Mouse (Mus musculus): ENCODE measurements around the gene Tent4a. TPM values are rescaled to one million over a fixed set of nuclear protein-coding genes. Genes with fewer than 3 reads are reported as not detected.

Gene Tent4a
- polyA plus RNA-seq, 1 experiment, result 6.2 TPM

DNA sequence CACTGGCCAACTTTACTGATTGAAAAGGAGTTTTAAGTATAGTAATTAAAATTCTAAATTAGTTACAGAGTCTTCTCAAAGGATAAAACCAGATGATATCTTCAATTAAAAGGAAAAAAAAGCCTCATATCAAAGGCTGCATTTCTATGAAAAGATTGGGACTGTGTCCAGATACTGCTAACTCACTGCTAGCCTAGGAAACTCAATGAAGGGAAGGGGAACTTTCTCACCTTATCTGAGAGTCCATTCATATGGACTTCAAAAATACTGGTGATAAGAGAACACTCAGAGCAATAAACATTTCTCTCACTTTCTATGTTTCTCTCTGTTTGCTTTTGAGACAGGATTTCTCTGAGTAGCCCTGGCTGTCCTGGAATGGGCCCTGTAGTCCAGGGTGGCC is 30.2 kb upstream of the Tent4a start:
- Histone ChIP-seq H3K27ac (ENCODE audit: control insufficient read depth, insufficient read depth, low read depth, low read length) (no peak overlapping the region), H3K27me3 (ENCODE audit: control insufficient read depth, insufficient read depth, low read length) (no peaks in the 10 kb centered on the region), H3K4me1 (ENCODE audit: control insufficient read depth, insufficient read depth, low read length) (no peaks in the 10 kb centered on the region), H3K4me3 (ENCODE audit: control insufficient read depth, low read depth, low read length) (no peak overlapping the region), H3K36me3 (ENCODE audit: control insufficient read depth, insufficient read depth, low read length) (no peaks in the 10 kb centered on the region)
- TF ChIP-seq POLR2A (IDR thresholded peaks at IDR 0.05; ENCODE audit: control insufficient read depth, low read depth, low read length) (no peak), CTCF (IDR thresholded peaks at IDR 0.05; ENCODE audit: control insufficient read depth, insufficient read depth, insufficient replicate concordance, low read depth, low read length) (no peak)

DNA sequence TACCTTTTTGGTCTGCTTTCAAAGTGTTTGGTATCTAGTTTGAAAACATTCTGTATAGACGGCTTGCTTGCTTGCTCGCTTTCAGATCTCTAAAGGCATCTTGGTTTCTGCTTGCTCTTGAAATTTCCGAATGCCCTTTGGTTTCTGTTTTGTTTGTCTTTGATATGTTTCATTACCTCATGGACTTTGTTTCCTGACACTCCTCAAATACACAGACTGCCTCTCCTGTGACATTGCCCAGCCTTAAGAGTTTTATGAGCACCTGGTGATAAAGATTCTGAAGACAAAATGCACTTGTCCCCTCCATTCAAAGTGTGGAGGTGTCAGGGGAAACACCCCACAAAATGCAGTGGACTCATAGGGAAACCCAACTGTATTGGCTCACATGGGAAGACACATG is 29.5 kb upstream of the Tent4a start:
- H3K27me3 ChIP-seq (ENCODE audit: control insufficient read depth, insufficient read depth, low read length), result no peaks in the 10 kb centered on the region
- H3K36me3 ChIP-seq (ENCODE audit: control insufficient read depth, insufficient read depth, low read length), result no peaks in the 10 kb centered on the region
- no peak overlapping the region for H3K27ac ChIP-seq (ENCODE audit: control insufficient read depth, insufficient read depth, low read depth, low read length)
- TF ChIP-seq CTCF (IDR thresholded peaks at IDR 0.05; ENCODE audit: control insufficient read depth, insufficient read depth, insufficient replicate concordance, low read depth, low read length) (no peak), POLR2A (IDR thresholded peaks at IDR 0.05; ENCODE audit: control insufficient read depth, low read depth, low read length) (no peak)
- H3K4me1 ChIP-seq (ENCODE audit: control insufficient read depth, insufficient read depth, low read length), result no peaks in the 10 kb centered on the region
- no peak overlapping the region for H3K4me3 ChIP-seq (ENCODE audit: control insufficient read depth, low read depth, low read length)

DNA sequence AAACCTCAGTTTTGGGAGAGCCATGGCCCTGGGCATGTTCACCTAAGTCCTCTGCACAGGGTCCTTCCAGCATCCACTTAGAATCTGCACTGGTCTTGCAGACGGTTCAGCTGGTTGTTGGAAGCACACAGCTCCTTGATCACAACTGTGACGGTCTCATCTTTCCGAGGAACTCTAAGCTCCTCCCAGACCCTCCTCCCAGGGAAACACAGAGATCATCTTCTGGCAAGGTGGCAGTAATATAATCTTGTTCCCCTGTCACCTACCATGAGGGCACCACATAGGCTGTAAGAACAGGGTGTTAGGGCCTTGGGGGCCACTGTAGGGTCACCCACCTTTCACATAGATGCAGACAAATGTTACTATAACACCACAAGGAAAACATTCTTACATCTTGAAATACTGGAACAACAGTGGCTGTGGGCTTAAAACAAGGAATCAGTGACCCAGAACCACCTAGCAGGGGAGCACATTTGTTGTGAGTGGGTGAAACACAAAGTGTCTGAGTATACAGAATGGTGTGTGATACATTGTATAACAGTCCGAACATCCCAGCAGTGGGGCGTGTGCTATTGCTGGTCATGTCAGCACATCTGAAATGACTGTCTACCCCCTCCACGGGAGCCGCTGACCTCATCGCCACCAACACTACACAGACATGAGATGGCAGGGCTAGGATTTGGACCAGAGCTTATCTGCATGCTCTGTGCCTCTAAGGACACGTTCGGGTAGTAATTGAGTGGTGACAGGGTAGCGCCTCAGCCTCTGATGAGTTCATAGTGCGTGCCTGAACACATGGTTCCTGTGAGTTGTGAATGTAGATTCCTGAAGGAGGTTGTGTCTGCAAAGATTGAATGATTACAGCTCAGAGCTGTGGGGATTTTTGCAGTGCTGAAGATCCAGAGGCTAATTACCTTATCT is 28.5 kb upstream of the Tent4a start:
- H3K36me3 ChIP-seq (ENCODE audit: control insufficient read depth, insufficient read depth, low read length), result no peaks in the 10 kb centered on the region
- H3K4me3 ChIP-seq (ENCODE audit: control insufficient read depth, low read depth, low read length), result no peak overlapping the region
- no peak overlapping the region for H3K27ac ChIP-seq (ENCODE audit: control insufficient read depth, insufficient read depth, low read depth, low read length)
- H3K4me1 ChIP-seq (ENCODE audit: control insufficient read depth, insufficient read depth, low read length), result no peaks in the 10 kb centered on the region
- TF ChIP-seq CTCF (IDR thresholded peaks at IDR 0.05; ENCODE audit: control insufficient read depth, insufficient read depth, insufficient replicate concordance, low read depth, low read length) (no peak), POLR2A (IDR thresholded peaks at IDR 0.05; ENCODE audit: control insufficient read depth, low read depth, low read length) (no peak)
- no peaks in the 10 kb centered on the region for H3K27me3 ChIP-seq (ENCODE audit: control insufficient read depth, insufficient read depth, low read length)

DNA sequence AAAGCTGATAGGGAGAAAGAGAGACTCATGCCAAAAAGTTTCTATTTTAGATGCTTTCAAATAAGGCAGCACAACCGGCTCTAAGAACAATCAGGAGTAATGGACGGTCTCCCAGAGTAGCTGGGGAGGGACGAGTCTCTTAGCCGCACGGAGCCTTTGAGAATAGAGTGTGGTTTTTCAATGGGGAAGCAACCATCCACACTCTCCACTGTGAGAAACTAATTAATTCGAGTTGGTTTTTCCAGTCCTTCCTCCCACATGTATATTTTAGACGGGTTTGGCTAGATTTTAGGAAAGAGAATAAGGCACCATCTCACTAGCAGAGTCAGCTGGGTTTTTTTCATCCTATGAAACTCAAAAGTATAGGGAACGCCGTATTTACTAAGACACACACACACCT is 27.6 kb upstream of the Tent4a start:
- Histone ChIP-seq H3K27ac (ENCODE audit: control insufficient read depth, insufficient read depth, low read depth, low read length) (no peak overlapping the region), H3K4me1 (ENCODE audit: control insufficient read depth, insufficient read depth, low read length) (no peaks in the 10 kb centered on the region), H3K4me3 (ENCODE audit: control insufficient read depth, low read depth, low read length) (no peak overlapping the region), H3K36me3 (ENCODE audit: control insufficient read depth, insufficient read depth, low read length) (no peaks in the 10 kb centered on the region), H3K27me3 (ENCODE audit: control insufficient read depth, insufficient read depth, low read length) (no peaks in the 10 kb centered on the region)
- TF ChIP-seq CTCF (IDR thresholded peaks at IDR 0.05; ENCODE audit: control insufficient read depth, insufficient read depth, insufficient replicate concordance, low read depth, low read length) (no peak), POLR2A (IDR thresholded peaks at IDR 0.05; ENCODE audit: control insufficient read depth, low read depth, low read length) (no peak)

DNA sequence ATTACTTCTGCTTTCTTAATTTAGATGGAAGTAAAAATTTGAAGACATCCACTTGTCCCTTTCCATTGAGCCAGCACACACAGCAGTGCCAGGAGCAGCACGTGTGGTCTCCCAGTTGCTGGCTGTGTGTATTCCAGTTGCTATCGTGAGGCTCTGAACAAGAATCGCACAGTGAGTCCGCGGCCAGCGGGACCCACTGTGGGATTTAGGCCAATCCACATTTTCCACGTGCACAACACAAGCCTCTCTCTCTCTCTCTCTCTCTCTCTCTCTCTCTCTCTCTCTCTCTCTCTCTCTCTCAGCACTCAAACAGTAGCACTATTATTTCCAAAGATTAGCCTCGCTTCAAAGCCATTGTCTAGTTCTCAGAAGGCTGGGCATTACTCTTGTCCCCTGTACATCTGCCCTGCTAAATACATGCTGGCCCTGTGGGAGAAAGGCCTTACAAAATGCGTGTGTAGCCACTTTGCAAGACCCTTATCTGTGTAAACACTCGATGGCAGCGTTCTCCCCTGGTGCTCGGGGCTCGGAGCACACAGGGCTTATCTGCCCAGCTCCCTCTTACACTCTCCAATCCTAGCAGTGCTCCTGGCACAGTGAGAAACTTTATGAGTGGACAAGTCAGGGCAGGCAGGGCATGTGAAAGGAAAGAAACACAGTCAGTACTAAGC is 25.0 kb upstream of the Tent4a start:
- Histone ChIP-seq H3K36me3 (ENCODE audit: control insufficient read depth, insufficient read depth, low read length) (no peaks in the 10 kb centered on the region), H3K4me3 (ENCODE audit: control insufficient read depth, low read depth, low read length) (no peak overlapping the region), H3K27me3 (ENCODE audit: control insufficient read depth, insufficient read depth, low read length) (no peaks in the 10 kb centered on the region), H3K27ac (ENCODE audit: control insufficient read depth, insufficient read depth, low read depth, low read length) (no peak overlapping the region), H3K4me1 (ENCODE audit: control insufficient read depth, insufficient read depth, low read length) (peaks cover 5% of the 10 kb centered on the region)
- TF ChIP-seq POLR2A (IDR thresholded peaks at IDR 0.05; ENCODE audit: control insufficient read depth, low read depth, low read length), result no peak
- TF ChIP-seq CTCF (IDR thresholded peaks at IDR 0.05; ENCODE audit: control insufficient read depth, insufficient read depth, insufficient replicate concordance, low read depth, low read length), result no peak

DNA sequence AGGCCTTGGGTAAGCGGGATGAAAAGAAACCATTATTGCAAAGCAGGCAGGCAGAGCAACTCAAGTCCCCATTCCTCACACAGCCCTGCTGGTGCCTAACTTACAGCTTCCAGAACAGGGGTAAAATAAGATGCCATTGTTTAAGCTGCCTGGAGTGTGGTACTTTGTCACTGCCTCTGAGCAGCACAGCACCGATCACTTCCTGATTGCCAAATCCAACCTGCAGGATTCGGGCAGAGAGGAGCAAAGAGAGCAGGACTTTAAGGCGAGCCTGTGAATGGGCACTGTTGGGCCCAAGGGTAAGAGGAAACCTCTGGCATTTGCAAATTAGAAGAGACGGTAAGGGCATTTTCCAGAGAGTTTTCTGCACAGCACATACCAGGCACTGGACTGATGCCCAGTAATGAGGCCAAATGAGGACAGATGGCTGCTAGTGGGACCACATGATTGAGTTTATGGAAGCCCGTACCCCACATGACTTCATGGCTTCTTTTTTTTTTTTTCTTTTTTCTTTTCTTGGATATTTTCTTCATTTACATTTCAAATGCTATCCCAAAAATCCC is 23.8 kb upstream of the Tent4a start:
- no peaks in the 10 kb centered on the region for H3K27me3 ChIP-seq (ENCODE audit: control insufficient read depth, insufficient read depth, low read length)
- no peaks in the 10 kb centered on the region for H3K36me3 ChIP-seq (ENCODE audit: control insufficient read depth, insufficient read depth, low read length)
- peaks cover 8% of the 10 kb centered on the region for H3K4me1 ChIP-seq (ENCODE audit: control insufficient read depth, insufficient read depth, low read length)
- no peak overlapping the region for H3K27ac ChIP-seq (ENCODE audit: control insufficient read depth, insufficient read depth, low read depth, low read length)
- no peak overlapping the region for H3K4me3 ChIP-seq (ENCODE audit: control insufficient read depth, low read depth, low read length)
- TF ChIP-seq POLR2A (IDR thresholded peaks at IDR 0.05; ENCODE audit: control insufficient read depth, low read depth, low read length) (no peak), CTCF (IDR thresholded peaks at IDR 0.05; ENCODE audit: control insufficient read depth, insufficient read depth, insufficient replicate concordance, low read depth, low read length) (no peak)

DNA sequence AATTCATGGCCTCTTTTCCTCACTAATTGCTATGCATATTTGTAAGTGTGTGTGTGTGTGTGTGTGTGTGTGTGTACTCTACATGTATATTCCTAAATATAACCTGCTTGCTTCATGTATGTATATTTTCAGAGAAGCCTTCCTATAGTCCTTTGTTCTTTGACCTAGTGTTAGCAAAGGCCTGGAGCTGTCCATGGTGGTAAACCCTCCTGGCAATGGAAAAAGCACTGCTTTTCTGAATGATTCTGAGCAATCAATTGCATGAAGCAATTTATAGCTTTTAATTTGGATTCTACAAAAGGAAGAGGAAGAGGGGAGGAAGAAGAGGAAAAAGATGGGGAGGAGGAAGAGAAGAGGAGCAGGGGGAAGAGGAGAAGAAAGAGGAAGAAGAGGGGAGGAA is 22.3 kb upstream of the Tent4a start:
- H3K4me3 ChIP-seq (ENCODE audit: control insufficient read depth, low read depth, low read length), result no peak overlapping the region
- TF ChIP-seq CTCF (IDR thresholded peaks at IDR 0.05; ENCODE audit: control insufficient read depth, insufficient read depth, insufficient replicate concordance, low read depth, low read length) (no peak), POLR2A (IDR thresholded peaks at IDR 0.05; ENCODE audit: control insufficient read depth, low read depth, low read length) (no peak)

More for the DNA sequence above, 22.3 kb upstream of the Tent4a start:
- Histone ChIP-seq H3K36me3 (ENCODE audit: control insufficient read depth, insufficient read depth, low read length) (no peaks in the 10 kb centered on the region), H3K27me3 (ENCODE audit: control insufficient read depth, insufficient read depth, low read length) (no peaks in the 10 kb centered on the region), H3K4me1 (ENCODE audit: control insufficient read depth, insufficient read depth, low read length) (peaks cover 8% of the 10 kb centered on the region), H3K27ac (ENCODE audit: control insufficient read depth, insufficient read depth, low read depth, low read length) (no peak overlapping the region)

Measured in testis, adult 2 months (tissue).